Mouse (Mus musculus) right cerebral cortex, postnatal 10 days (tissue): ENCODE measurements at regions not wholly inside any gene's neighbourhood (a gene's known extent, or its start where the extent isn't known, plus 50 kb on each side); places are given as distances from the start of the nearest gene placed in this dataset.

ENCODE experiments used
- DNase-seq, 2 experiments: peaks; one replicate each; pipeline ENCODE4 v3.0.0; 2021; ENCODE audit warnings: low spot score in 2 of 2

DNA sequence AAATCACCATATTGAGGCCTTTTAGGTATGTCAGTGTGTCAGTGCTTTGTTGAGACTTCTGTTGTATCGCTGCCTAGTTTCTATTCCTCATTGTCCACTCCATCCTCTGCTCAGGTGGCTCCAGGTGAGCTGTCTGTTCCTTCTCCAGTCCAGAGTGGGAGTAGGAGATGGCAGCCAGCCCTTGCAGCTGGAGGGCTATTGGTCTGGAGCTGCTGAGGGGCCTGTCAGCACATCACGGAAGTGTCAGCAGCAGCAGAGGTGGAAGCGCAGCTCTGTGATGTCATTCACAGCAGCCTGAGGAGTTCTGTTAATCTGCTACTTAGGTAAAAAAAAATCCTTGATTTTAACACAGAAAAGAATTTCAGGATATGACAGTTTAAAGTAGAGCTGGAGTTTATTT is 126.0 kb upstream of the Adra1b start:
- no peak for DNase-seq

GRCm38 (mm10) chr11:44046083-44046482 is 145.1 kb upstream of the Adra1b start:
- no peak for DNase-seq

DNA sequence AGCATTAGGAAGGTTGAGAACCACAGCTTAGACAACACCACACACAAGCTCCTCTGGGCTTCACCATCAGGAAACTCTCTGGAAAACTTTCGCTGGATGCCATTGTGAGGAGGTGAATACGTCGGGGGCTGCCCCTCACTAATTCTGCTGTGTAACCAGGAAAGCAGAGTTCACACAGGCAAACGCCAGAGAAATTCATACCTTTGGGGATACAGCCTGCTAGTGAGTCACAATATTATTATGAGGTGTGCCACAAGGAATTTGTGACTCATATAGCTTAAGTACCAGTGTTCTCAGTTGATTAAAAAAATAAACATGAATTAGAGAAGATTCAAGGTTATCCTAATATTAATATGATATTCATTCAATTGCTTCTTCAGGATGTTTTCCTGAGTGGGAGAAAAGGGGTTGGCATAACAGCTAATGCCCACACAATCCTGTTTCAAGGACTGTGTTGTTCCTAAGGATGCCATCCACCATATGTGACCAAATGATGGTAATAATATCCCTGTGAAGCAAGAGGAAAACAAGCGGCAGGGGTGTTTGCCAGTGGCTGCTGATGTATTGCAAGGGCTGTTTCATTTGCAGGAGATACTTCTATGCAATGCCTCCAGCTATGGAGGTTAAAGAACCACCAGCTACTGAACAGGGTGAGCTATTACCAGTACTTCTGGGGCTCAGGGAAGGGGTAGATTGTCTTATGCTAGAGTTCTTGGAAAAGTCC is 148.4 kb upstream of the Adra1b start:
- no peak for DNase-seq

- peak; percentile 28 to 71 for DNase-seq
Observed at GRCm38 (mm10) chr11:44052481-44052880, 151.5 kb upstream of the Adra1b start.

GRCm38 (mm10) chr11:44062446-44062845 is 161.4 kb upstream of the Adra1b start:
- DNase-seq, result no peak

- DNase-seq, result no peak
Observed at GRCm38 (mm10) chr11:44066176-44066575, 165.2 kb upstream of the Adra1b start.

- DNase-seq, result peak; percentile 25 to 31
Observed at GRCm38 (mm10) chr11:44083716-44084115, 182.7 kb upstream of the Adra1b start.

DNA sequence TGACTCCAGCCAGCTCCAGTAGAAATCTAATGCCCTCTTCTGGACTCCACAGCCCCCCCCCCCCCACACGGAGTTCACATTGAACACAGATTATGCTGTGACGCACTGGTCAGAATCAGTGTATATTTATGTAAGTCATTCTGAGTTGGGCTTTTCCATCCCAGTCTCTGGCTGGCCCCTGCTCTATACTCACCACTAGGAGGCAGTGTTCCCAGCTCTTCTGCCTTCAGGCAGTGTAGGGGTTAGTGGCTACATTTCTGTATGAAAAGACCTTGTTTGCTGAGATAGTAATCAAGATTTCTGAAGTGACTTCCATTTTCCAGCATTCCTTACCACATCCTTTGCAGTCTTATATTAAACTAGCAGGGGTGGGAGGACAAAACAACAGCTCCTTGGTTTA is 185.9 kb upstream of the Adra1b start:
- no peak for DNase-seq

DNA sequence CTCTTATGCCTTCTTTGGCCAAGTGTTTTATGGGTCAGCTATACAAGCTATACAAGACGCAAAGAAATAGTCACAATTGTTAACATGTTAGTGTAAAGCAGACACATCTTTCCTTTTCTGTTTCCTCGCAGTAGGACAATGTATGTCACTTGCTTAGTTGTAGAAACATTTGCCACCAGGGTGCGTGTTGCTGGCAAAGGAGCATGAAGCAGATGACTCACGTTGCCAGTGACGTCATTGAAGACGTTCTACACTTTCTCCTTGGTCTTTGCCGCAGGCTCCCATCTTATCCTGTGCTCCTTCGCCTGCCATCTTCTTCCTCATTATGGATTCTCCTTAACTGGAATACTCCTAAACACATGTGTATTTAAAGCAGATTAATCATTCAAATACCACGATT is 188.5 kb upstream of the Adra1b start:
- DNase-seq, result no peak

DNA sequence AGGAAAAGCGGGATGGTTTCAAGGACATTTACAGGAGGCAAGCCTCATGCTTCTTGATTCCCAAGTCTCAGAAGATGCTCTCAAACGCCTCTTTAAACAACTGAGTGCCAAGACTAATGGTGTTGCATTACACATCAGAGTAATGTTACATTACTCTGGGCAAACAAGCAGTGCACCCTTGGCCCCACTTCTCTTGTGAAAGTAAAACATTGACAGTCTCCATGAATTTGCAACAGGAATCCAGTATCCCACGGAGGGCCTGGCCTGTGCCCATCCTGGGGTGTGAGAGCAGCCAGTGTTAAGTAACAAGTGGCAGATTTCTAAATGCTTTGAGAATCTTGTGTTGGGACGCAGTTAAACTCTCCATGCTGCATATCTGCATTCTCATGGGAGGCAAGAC is 194.3 kb upstream of the Adra1b start:
- DNase-seq, result no peak

DNA sequence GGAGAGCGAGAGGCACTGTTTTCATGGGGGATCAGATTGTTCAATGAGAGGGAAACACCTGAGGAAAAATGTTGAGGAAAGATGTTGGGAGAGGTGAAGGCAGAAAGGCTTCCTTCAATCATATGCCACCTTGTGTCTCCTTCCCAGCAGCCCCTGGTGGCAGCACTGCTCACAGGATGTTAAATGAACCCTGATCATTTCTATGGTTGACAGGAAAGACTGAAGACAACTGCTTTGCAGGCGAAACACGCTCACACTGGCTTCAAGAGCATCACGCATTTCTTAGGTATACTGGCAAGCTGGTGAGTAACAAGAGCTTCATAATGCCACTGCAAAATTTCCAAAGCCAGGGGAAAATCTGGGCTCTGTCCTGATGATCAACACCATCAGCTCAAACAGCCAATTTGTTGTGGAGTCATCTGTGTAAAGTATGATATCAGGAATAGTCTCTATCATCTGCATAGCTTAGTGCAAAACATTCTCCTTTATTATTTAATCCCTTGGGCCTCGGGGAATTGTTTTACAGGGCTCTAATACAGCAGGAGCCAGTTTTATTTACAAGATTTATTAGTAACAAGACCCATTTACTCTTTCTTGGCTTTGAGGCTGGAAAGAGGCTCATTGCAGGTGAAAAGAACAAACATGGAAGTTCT is 202.3 kb upstream of the Adra1b start:
- DNase-seq, result no peak

DNA sequence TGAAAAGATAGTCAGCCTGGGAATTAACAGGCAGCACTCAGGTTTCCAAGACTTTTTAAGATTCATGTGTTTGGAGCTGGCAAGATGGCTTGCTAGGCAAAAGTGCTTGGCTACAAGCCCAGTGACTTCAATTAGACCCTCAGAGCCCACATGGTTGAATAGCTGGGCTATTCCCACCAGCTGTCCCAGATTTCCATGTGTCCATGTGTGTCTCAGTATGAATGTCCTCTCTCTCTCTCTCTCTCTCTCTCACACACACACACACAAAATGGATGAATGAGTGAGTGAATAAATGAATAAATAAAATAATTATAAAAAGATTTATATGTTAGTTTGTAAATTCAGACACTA is 202.8 kb upstream of the Adra1b start:
- DNase-seq, result no peak

GRCm38 (mm10) chr11:44106231-44106630 is 205.2 kb upstream of the Adra1b start:
- DNase-seq, result no peak

- DNase-seq, result no peak
Observed at GRCm38 (mm10) chr11:44111525-44111924, 210.5 kb upstream of the Adra1b start.

DNA sequence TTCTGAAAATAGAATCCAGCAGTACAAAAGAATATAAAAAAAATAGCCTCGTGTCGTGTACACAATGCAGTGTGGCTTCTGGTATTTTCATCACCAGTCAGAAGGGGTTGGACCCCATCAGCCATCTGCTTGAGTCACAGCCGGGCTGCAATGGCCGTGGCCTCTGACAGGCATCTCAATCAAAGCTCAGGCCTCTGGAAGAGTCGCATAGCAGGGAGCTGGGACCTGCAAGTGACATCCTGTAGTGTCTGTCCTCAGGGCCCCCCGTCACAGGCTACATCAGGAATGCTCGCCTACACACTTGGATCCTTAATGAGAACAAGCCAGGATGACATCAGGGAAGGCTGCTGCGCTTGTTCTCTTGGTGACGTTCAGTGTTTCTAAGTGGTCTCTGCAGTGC is 226.1 kb upstream of the Adra1b start:
- DNase-seq, result peak; percentile 29 to 50

DNA sequence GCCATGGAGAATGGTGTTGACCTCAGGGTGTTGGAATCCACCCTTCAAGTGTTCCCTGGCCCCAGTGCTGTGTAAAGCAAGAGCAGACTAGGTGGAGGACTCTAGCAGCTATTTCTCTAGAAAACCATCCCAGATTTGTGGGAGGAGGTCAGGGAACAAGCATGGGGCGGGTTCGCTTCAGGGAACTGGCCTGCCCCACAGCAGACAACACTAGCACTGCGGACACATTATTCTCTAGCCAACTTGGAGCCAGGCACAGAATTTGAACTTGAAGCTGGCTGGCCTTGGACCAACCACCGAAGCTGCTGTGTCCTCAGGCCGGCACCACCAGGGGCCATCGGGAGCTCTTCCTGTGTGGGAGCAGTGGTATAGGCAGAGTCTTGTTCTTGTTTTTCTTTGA is 227.5 kb upstream of the Adra1b start:
- DNase-seq, result no peak

- no peak for DNase-seq
Observed at GRCm38 (mm10) chr11:44133244-44133643, 232.2 kb upstream of the Adra1b start.

DNA sequence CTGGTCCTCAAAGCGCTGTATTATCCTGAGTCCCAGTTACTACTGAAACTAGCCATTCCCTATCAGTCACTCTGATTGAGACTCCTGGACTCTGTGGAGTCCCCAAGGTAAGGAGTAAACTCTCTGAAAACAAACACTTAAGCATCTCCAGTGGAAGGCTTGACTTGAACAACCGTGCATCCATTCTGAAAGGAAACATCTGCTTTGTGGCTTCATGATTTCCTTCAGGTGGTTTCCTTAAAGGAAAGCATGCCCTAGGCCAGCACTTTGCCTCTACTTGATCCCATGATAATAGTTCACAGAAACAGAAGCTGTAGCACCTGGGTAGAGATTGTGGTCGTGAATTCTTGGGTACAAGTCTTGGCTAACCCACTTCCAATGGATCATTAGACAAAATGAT is 235.0 kb upstream of the Adra1b start:
- no peak for DNase-seq

- DNase-seq, result peak; percentile 59 to 70
Observed at GRCm38 (mm10) chr11:44142996-44143395, 242.0 kb upstream of the Adra1b start.

DNA sequence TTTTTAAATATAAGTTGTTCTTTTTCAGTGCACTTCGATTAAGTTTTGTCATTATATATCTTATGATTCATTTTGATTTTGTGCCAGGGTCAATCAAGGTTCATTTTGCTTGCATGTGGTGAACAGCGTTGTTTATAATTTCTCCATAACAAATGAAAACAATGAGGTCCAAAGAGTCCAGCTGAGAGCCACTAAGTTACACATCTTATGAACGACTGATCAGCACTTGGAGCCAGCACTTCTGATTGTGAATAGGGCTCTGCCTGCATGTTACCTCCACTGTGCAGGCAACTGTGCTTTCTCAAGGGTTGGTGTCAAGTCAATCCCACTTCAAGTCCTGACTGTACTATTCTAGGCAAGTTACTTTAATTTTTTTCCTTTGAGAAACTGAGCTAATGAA is 243.5 kb upstream of the Adra1b start:
- DNase-seq, result no peak

DNA sequence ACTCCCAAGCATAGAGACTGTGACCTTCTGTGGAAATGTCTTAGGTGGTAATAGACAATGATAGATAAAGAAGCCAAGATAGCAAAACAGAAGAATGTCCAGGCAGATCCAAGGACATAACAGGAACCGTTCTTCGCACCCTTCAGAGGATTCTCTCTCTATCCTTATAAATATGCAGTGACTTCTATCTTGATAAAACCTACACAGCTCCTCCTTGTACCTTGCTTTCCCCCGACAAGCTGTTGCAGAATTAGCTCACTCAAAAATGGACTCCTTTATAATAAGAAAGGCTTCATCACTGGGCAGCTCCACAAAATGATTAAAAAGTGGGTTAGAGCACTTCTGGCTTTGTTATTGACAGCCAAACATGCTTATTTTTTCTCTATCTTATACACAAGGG is 245.4 kb upstream of the Adra1b start:
- no peak for DNase-seq

- no peak for DNase-seq
Observed at GRCm38 (mm10) chr11:44153576-44153975, 246.3 kb upstream of the Il12b start.

DNA sequence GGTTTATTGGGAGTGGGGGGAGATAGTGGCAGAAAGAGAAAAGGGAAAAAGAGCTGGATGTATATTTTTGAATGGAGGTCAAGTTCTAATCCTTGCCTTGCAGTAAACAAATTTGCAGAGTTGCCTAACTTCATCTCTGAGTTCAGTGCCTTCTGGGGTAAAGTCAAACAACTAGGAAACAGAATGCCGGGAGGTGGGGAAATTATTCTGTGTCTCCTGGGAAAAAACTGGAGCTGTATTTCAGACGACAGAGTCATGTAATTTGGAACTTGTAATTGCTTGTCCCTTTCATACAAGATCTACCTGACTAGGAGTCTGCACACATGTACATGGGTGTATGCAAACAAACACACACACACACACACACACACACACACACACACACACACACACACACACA is 244.3 kb upstream of the Il12b start:
- DNase-seq, result no peak

- DNase-seq, result no peak
Observed at GRCm38 (mm10) chr11:44156081-44156480, 243.8 kb upstream of the Il12b start.
